Comparison of ENCODE assay signal across 26 mouse cellular contexts in genomic region chr4:148495160-148495559, GRCm38 (mm10). TPM values are rescaled to one million over a fixed set of nuclear protein-coding genes. Genes with fewer than 3 reads are reported as not detected.
A peak's percentile ranks its signal among the peaks of the same experiment; 100 is the strongest.
DNase-seq lines count a peak whose midpoint lies in the region; ATAC-seq and TF ChIP-seq lines count a peak whose summit lies in the region.
"Had no signal": no experiment of that assay in that cellular context is flagged by ENCODE, and none has a peak within 500 bp of the region (broad histone marks: within the 10 kb centered on the region; RNA-seq: fewer than 3 reads in every experiment).

No protein-coding gene starts in this region.

- no peak for DNase-seq in left cerebral cortex, adult 2 months (ENCODE audit: extremely low spot score in 1 of 2, low spot score in 2 of 2)
- DNase-seq in left cerebral cortex, adult 18-20 months (ENCODE audit: low spot score in 2 of 2) = no peak
- DNase-seq in 3T3-L1 (ENCODE audit: low read depth, low spot score) = peak; percentile 23
- peak; percentile 38 for DNase-seq in brain, embryonic 14.5 days (ENCODE audit: low read depth)
- DNase-seq in adrenal gland, postnatal 4 days (ENCODE audit: low spot score in 2 of 2) = no peak
- DNase-seq in kidney, postnatal 10 days = no peak
- DNase-seq: adrenal gland, adult 8-10 months; cerebellum, adult 2 months; cerebellum, postnatal 25 days; kidney, adult 11 months; kidney, postnatal 14 days; layer of hippocampus, postnatal 36 days; lung, adult 18-20 months; right cerebral cortex, postnatal 14 days; thymus, postnatal 14 days had no signal

- H3K27ac ChIP-seq in hindbrain, embryonic 13.5 days = peak overlapping the region; percentile 64
- no peak overlapping the region for H3K27ac ChIP-seq in hindbrain, embryonic 16.5 days (ENCODE audit: low read depth, low read length)
- no peak overlapping the region for H3K27ac ChIP-seq in left cerebral cortex, adult 2 months
- H3K27ac ChIP-seq: embryonic facial prominence, embryonic 12.5 days; limb, embryonic 13.5 days; liver, embryonic 12.5 days had no signal

- WGBS in hindbrain, embryonic 13.5 days = 86% methylated on average over 6 of the region's 6 CpGs
- 89% methylated on average over 6 of the region's 6 CpGs for WGBS in hindbrain, embryonic 16.5 days

- H3K9me3 ChIP-seq in hindbrain, embryonic 13.5 days = no peaks in the 10 kb centered on the region
- H3K9me3 ChIP-seq in hindbrain, embryonic 16.5 days (ENCODE audit: control insufficient read depth, low read length) = no peaks in the 10 kb centered on the region
- H3K9me3 ChIP-seq: embryonic facial prominence, embryonic 12.5 days; limb, embryonic 13.5 days; liver, embryonic 12.5 days had no signal

- no peak overlapping the region for H3K4me2 ChIP-seq in hindbrain, embryonic 13.5 days
- H3K4me2 ChIP-seq in hindbrain, embryonic 16.5 days (ENCODE audit: low read length) = no peak overlapping the region
- H3K4me2 ChIP-seq: embryonic facial prominence, embryonic 12.5 days; heart, embryonic 11.5 days; limb, embryonic 13.5 days; liver, embryonic 12.5 days had no signal

- H3K4me3 ChIP-seq in hindbrain, embryonic 13.5 days = no peak overlapping the region
- H3K4me3 ChIP-seq in hindbrain, embryonic 16.5 days (ENCODE audit: low read length) = no peak overlapping the region
- no peak overlapping the region for H3K4me3 ChIP-seq in left cerebral cortex, adult 2 months
- H3K4me3 ChIP-seq: embryonic facial prominence, embryonic 12.5 days; limb, embryonic 13.5 days; liver, embryonic 12.5 days had no signal

- peak; percentile 20 for TF ChIP-seq CTCF in left cerebral cortex, adult 2 months (IDR thresholded peaks at IDR 0.05)
- TF ChIP-seq CTCF in brain, embryonic 14.5 days (IDR thresholded peaks at IDR 0.05; ENCODE audit: borderline replicate concordance, extremely low read depth, insufficient read depth, insufficient read length) = no peak

- intact Hi-C loops in left cerebral cortex, adult 2 months (cut with DNase I) = no loop called here

- no peaks in the 10 kb centered on the region for H3K27me3 ChIP-seq in hindbrain, embryonic 13.5 days
- H3K27me3 ChIP-seq in hindbrain, embryonic 16.5 days (replicated peaks; ENCODE audit: control insufficient read depth, insufficient read depth, low read length) = no peaks in the 10 kb centered on the region
- H3K27me3 ChIP-seq: embryonic facial prominence, embryonic 12.5 days; limb, embryonic 13.5 days; liver, embryonic 12.5 days had no signal

- no peak for TF ChIP-seq POLR2A in brain, embryonic 14.5 days (IDR thresholded peaks at IDR 0.05; ENCODE audit: borderline replicate concordance, extremely low read depth, insufficient read depth, insufficient read length, poor library complexity, severe bottlenecking)

- peaks cover 88% of the 10 kb centered on the region for H3K36me3 ChIP-seq in hindbrain, embryonic 13.5 days
- H3K36me3 ChIP-seq in hindbrain, embryonic 16.5 days (ENCODE audit: control insufficient read depth, insufficient read depth, low read length) = peaks cover 27% of the 10 kb centered on the region

- H3K4me1 ChIP-seq in hindbrain, embryonic 13.5 days (replicated peaks) = peaks cover 19% of the 10 kb centered on the region
- no peaks in the 10 kb centered on the region; the same call in none of the 2 replicates for H3K4me1 ChIP-seq in hindbrain, embryonic 16.5 days (ENCODE audit: control insufficient read depth, insufficient read depth, low read depth, low read length)
- H3K4me1 ChIP-seq: embryonic facial prominence, embryonic 12.5 days; limb, embryonic 13.5 days had no signal

- ATAC-seq in hindbrain, embryonic 13.5 days (ENCODE audit: low FRiP score) = no peak
- no peak for ATAC-seq in hindbrain, embryonic 16.5 days
- ATAC-seq: activated CD4-positive, CD25-positive, alpha-beta regulatory T cell, adult 4 months had no signal

- no peak overlapping the region for H3K9ac ChIP-seq in hindbrain, embryonic 13.5 days
- H3K9ac ChIP-seq in hindbrain, embryonic 16.5 days (ENCODE audit: low read depth, low read length) = no peak overlapping the region
- H3K9ac ChIP-seq: embryonic facial prominence, embryonic 12.5 days; limb, embryonic 13.5 days; liver, embryonic 12.5 days had no signal

RNA-seq across cellular contexts. Expression of gene Angptl7, which starts 5.1 kb away (rescaled TPM):
- polyA plus RNA-seq in hindbrain, embryonic 13.5 days (2015; fragmentation: Nextera tagmentation; extraction: Ambion mirVana) = 0.30 and 0.54 TPM in 2 replicates
- 0.23 and 0.24 TPM in 2 replicates for polyA plus RNA-seq in hindbrain, embryonic 16.5 days (2015; fragmentation: Nextera tagmentation; extraction: Ambion mirVana)
- total RNA-seq in left cerebral cortex, adult 2 months (2021) = under 1 TPM; 0.57 to 0.89 TPM
- under 1 TPM; 0.61 to 0.77 TPM for total RNA-seq in left cerebral cortex, adult 18-20 months (2021)
- 0.05 and 0.08 TPM in 2 replicates for polyA plus RNA-seq in brain, embryonic 14.5 days (2012; rRNA removed)
- total RNA-seq in adrenal gland, postnatal 4 days (2021) = 1 to 10 TPM; 1.3 to 1.5 TPM
- total RNA-seq: granulocyte monocyte progenitor cell, adult 5-6 weeks; hematopoietic stem cell, adult 5-6 weeks; megakaryocyte, adult 5-6 weeks; MEL had no signal

RNA-seq across cellular contexts. Expression of gene Mtor, which starts 46.7 kb away (rescaled TPM):
- 23.0 and 23.7 TPM in 2 replicates for polyA plus RNA-seq in hindbrain, embryonic 13.5 days (2015; fragmentation: Nextera tagmentation; extraction: Ambion mirVana)
- polyA plus RNA-seq in hindbrain, embryonic 16.5 days (2015; fragmentation: Nextera tagmentation; extraction: Ambion mirVana) = 20.6 and 22.7 TPM in 2 replicates
- total RNA-seq in left cerebral cortex, adult 2 months (2021) = 10 to 100 TPM; 92.7 to 94.0 TPM
- 10 to 100 TPM; 91.6 to 97.9 TPM for total RNA-seq in left cerebral cortex, adult 18-20 months (2021)
- 27.0 and 41.1 TPM in 2 replicates for polyA plus RNA-seq in brain, embryonic 14.5 days (2012; rRNA removed)
- 10 to 100 TPM; 66.3 to 67.1 TPM for total RNA-seq in adrenal gland, postnatal 4 days (2021)

RNA-seq across cellular contexts. Expression of gene Ubiad1, which starts 50.6 kb away (rescaled TPM):
- polyA plus RNA-seq in hindbrain, embryonic 13.5 days (2015; fragmentation: Nextera tagmentation; extraction: Ambion mirVana) = 17.7 and 19.1 TPM in 2 replicates
- polyA plus RNA-seq in hindbrain, embryonic 16.5 days (2015; fragmentation: Nextera tagmentation; extraction: Ambion mirVana) = 19.6 and 20.6 TPM in 2 replicates
- total RNA-seq in left cerebral cortex, adult 2 months (2021) = 1 to 10 TPM; 9.3 to 9.4 TPM
- total RNA-seq in left cerebral cortex, adult 18-20 months (2021) = 1 to 10 TPM; 8.0 to 9.2 TPM
- polyA plus RNA-seq in brain, embryonic 14.5 days (2012; rRNA removed) = 15.8 and 16.7 TPM in 2 replicates
- total RNA-seq in adrenal gland, postnatal 4 days (2021) = 10 to 100 TPM; 18.2 to 19.6 TPM

Comparison
In these comparisons a context has a peak if more than half of its experiments do, and no peak if none do; other contexts are left out.
1. DNase-seq: peak in 3T3-L1 (single experiment) and brain, embryonic 14.5 days (single experiment); none in left cerebral cortex, adult 2 months (0 of 2), left cerebral cortex, adult 18-20 months (0 of 2), adrenal gland, postnatal 4 days (0 of 2) and kidney, postnatal 10 days (single experiment).